8 mouse cellular contexts compared by ENCODE assay signal in genomic region chr19:53943802-53944785, GRCm38 (mm10). TPM values are rescaled to one million over a fixed set of nuclear protein-coding genes. Genes with fewer than 3 reads are reported as not detected.
DNase-seq lines count a peak whose midpoint lies in the region; ATAC-seq and TF ChIP-seq lines count a peak whose summit lies in the region.

Shoc2 (plus strand) TSS chr19:53944306.
Bbip1 (minus strand) TSS chr19:53944627.

- under 1% methylated on average over 61 of the region's 62 CpGs for WGBS in hindbrain, postnatal 0 days

- peak; percentile 99 for DNase-seq in ZHBTc4 (ENCODE audit: low read depth, low spot score)
- peak; percentile 99 for DNase-seq in gastrocnemius, adult 2 months
- peak; percentile 100 for DNase-seq in hindbrain, postnatal 0 days (ENCODE audit: low spot score)
- DNase-seq in left cerebral cortex, adult 2 months (ENCODE audit: extremely low spot score in 1 of 2, low spot score in 2 of 2), result peak; percentile 97 to 99
- DNase-seq in right cerebral cortex, adult 2 months (ENCODE audit: low spot score in 2 of 2), result peak; percentile 97 to 98
- peak; percentile 99 for DNase-seq in urinary bladder, postnatal 14 days (ENCODE audit: low spot score)

- peaks cover 11% of the 10 kb centered on the region; the same call in 1 of the 2 replicates for H3K4me1 ChIP-seq in hindbrain, postnatal 0 days (ENCODE audit: insufficient read depth, low read length)

- peaks cover 3% of the 10 kb centered on the region; the same call in 1 of the 2 replicates for H3K36me3 ChIP-seq in hindbrain, postnatal 0 days (ENCODE audit: insufficient read depth, low read length)

- ATAC-seq in common myeloid progenitor, adult 5-6 weeks (replicated peaks; ENCODE audit: low read depth, poor library complexity, severe bottlenecking), result peak; percentile 82
- peak; percentile 96 for ATAC-seq in hindbrain, postnatal 0 days
- ATAC-seq in megakaryocyte, adult 5-6 weeks (ENCODE audit: poor library complexity, severe bottlenecking), result peak; percentile 78

- peak within 1 kb of the TSS; percentile 98 for H3K27ac ChIP-seq in gastrocnemius, adult 2 months
- H3K27ac ChIP-seq in hindbrain, postnatal 0 days, result peak within 1 kb of the TSS; percentile 98
- H3K27ac ChIP-seq in left cerebral cortex, adult 2 months, result peak within 1 kb of the TSS; percentile 98

- H3K4me2 ChIP-seq in hindbrain, postnatal 0 days (ENCODE audit: low read depth, low read length), result peak within 1 kb of the TSS; percentile 74

- H3K9me3 ChIP-seq in hindbrain, postnatal 0 days (ENCODE audit: low read length), result no peaks in the 10 kb centered on the region

- TF ChIP-seq CTCF in gastrocnemius, adult 2 months (IDR thresholded peaks at IDR 0.05), result peak; percentile 7; the same call in 1 of the 2 replicates
- TF ChIP-seq CTCF in hindbrain, postnatal 0 days (IDR thresholded peaks at IDR 0.05; ENCODE audit: low read depth), result peak; percentile 40; the same call in 1 of the 2 replicates
- TF ChIP-seq CTCF in left cerebral cortex, adult 2 months (IDR thresholded peaks at IDR 0.05), result no peak; the same call in none of the 2 replicates

- peak within 1 kb of the TSS; percentile 96 for H3K9ac ChIP-seq in hindbrain, postnatal 0 days (replicated peaks; ENCODE audit: low read length)

- intact Hi-C loops in gastrocnemius, adult 2 months (cut with DNase I), result loop anchor here (5.0 kb wide), 2 partner anchors 37 to 552 kb away; partner anchors contain the start of gene Smndc1
- intact Hi-C loops in left cerebral cortex, adult 2 months (cut with DNase I), result loop anchor here (5.0 to 10.0 kb wide), 3 partner anchors 42 to 1251 kb away; no protein-coding TSS in a partner anchor

- H3K4me3 ChIP-seq in gastrocnemius, adult 2 months, result peak within 1 kb of the TSS; percentile 97
- peak within 1 kb of the TSS; percentile 97 for H3K4me3 ChIP-seq in hindbrain, postnatal 0 days (ENCODE audit: low read length)
- H3K4me3 ChIP-seq in left cerebral cortex, adult 2 months, result peak within 1 kb of the TSS; percentile 86

- H3K27me3 ChIP-seq in hindbrain, postnatal 0 days (ENCODE audit: insufficient read depth, low read length), result no peaks in the 10 kb centered on the region

RNA-seq across cellular contexts. Expression of gene Shoc2, which starts in this region (rescaled TPM):
- 54.7 and 60.6 TPM in 2 replicates for total RNA-seq in common myeloid progenitor, adult 5-6 weeks (2017)
- 10 to 100 TPM; 24.0 to 28.3 TPM for total RNA-seq in gastrocnemius, adult 2 months (2021)
- total RNA-seq in hindbrain, postnatal 0 days (2014; rRNA removed), result 66.1 and 69.8 TPM in 2 replicates
- 44.0 and 47.7 TPM in 2 replicates for polyA plus RNA-seq in hindbrain, postnatal 0 days (2015; fragmentation: Nextera tagmentation; extraction: Ambion mirVana)
- total RNA-seq in left cerebral cortex, adult 2 months (2021), result 10 to 100 TPM; 54.5 to 55.6 TPM
- 67.1 and 67.3 TPM in 2 replicates for total RNA-seq in megakaryocyte, adult 5-6 weeks (2015)
- 67.6 and 70.3 TPM in 2 replicates for total RNA-seq in megakaryocyte, adult 5-6 weeks (2017)

RNA-seq across cellular contexts. Expression of gene Bbip1, which starts in this region (rescaled TPM):
- total RNA-seq in common myeloid progenitor, adult 5-6 weeks (2017), result 34.9 and 36.0 TPM in 2 replicates
- 10 to 100 TPM; 33.3 to 40.6 TPM for total RNA-seq in gastrocnemius, adult 2 months (2021)
- total RNA-seq in hindbrain, postnatal 0 days (2014; rRNA removed), result 43.6 and 53.7 TPM in 2 replicates
- polyA plus RNA-seq in hindbrain, postnatal 0 days (2015; fragmentation: Nextera tagmentation; extraction: Ambion mirVana), result 146 and 166 TPM in 2 replicates
- 10 to 100 TPM; 55.1 to 57.7 TPM for total RNA-seq in left cerebral cortex, adult 2 months (2021)
- total RNA-seq in megakaryocyte, adult 5-6 weeks (2015), result 154 and 163 TPM in 2 replicates
- total RNA-seq in megakaryocyte, adult 5-6 weeks (2017), result 77.1 and 79.1 TPM in 2 replicates

Comparison
In these comparisons a context has a peak if more than half of its experiments do, and no peak if none do; other contexts are left out.
1. Peak in every context shown above with its lines: DNase-seq, ATAC-seq, H3K4me3 ChIP-seq and H3K27ac ChIP-seq.